Mouse (Mus musculus): ENCODE measurements around the gene Polr2a.

Polr2a gene

DNA sequence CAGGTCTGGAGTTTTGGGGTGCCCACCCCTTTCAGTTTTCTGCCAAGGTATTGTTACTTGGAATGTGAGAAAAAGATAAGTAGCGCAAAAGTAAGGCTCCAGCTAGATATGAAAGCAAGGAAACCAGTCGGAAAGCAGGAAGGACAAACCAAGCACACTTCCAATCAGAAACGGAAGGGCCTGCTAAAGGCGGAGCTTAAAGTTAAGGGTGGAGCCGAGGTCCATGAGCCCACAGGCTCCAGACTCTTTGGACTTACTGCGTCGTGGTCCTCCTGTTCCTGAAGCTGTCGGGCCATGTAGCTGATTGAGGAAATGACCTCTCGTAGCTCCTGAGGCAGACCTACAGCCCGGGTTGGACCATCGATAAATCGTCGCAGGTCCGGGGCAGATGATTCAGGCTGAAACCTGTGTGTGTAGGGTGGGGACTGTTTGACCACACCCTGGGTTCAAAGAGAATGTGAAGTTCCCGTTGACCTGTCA is 26.4 kb upstream of the Polr2a start:
- DNase-seq (ENCODE audit: low read depth, low spot score) = peak; percentile 97

DNA sequence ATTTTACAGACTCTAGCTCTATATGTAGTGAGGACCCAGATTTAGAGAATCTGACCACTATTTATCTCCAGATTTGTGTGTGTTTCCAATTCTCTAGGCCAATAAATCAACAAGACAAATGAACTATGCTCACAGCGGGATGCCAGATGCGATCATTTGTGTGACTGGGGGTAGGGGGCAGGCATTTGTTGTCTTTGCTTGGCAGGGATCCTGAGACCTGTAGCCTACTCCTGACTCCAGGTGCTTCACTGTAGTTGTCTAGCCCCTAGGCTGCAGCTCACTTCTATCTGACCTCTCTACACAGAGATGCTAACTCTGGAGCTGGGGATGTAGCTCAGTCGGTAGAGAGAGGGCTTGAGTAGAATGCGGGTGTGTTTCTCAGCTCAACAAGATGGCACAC is 23.4 kb upstream of the Polr2a start:
- peak; percentile 81 for DNase-seq (ENCODE audit: low read depth, low spot score)

DNA sequence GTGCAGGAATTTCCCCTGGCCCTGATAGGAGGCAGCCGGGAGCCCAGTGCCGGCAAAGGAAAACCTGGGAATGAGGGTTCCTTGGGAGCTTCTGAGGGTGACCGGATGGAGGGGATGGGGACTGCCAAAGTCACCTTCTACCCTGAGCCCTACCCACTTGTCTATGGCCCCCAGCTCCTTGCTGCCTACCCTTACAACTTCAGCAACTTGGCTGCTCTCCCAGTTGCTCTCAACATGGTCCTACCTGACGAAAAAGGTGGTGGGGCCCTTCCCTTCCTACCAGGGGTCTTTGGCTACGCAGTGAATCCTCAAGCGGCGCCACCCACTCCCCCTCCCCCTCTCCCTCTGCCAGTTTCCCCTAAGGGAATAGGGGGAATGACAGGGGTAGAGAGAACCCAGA is 20.5 kb upstream of the Polr2a start:
- DNase-seq (ENCODE audit: low read depth, low spot score) = no peak

DNA sequence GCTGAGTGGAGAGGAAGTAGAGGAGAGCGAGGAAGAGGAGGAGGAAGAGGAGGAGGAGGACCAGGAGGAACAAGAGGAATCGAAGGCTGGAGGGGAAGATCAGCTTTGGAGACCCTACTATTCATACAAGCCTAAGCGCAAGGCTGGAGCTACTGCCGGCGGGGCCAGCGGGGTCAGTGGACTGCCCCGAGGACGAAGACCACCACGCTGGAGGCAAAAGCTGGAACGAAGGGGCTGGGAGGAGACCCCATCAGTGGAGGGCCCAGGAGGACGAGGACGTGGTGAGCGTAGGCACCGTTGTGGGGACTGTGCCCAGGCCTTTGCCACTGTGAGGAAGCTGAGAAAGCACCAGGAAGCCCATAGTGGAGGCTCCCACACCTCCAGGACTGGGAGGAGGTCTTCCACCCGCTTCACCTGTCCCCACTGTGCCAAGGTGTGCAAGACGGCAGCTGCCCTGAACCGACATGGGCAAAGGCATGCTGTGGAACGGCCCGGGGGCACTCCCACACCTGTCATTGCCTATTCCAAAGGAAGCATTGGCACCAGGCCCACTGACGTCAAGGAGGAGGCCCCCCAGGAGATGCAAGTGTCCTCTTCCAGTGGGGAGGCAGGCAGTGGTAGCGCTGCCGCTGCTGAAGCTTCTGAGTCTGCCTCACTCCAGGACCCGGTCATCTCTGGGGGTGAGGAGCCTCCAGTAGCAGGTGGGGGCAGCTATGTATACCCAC is 20.0 kb upstream of the Polr2a start:
- DNase-seq (ENCODE audit: low read depth, low spot score) = no peak

DNA sequence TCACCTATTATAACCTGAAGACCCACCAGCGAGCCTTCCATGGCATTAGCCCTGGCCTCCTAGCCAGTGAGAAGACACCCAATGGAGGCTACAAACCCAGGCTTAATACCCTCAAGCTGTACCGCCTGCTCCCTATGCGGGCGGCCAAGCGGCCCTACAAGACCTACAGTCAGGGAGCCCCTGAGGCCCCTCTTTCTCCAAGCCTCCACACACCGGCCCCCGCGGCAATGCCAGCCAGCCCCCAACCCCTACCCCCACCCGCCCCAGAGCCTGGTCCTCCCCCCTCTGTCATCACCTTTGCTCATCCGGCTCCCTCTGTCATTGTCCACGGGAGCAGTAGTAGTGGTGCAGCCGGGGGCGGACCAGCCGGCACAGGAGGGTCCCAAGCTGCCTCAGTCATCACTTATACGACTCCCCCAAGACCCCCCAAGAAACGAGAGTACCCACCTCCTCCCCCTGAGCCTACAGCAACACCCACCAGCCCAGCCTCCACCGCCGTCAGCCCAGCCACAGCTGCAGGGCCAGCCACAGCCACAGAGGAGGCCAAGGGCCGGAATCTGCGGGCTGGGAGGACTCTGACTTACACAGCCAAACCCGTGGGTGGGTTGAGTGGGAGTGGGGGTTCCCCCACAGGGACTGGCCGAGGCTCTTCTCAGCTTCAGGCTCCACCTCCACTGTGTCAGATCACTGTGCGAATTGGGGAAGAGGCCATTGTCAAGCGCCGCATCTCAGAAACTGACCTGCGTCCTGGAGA is 19.2 kb upstream of the Polr2a start:
- no peak for DNase-seq (ENCODE audit: low read depth, low spot score)

DNA sequence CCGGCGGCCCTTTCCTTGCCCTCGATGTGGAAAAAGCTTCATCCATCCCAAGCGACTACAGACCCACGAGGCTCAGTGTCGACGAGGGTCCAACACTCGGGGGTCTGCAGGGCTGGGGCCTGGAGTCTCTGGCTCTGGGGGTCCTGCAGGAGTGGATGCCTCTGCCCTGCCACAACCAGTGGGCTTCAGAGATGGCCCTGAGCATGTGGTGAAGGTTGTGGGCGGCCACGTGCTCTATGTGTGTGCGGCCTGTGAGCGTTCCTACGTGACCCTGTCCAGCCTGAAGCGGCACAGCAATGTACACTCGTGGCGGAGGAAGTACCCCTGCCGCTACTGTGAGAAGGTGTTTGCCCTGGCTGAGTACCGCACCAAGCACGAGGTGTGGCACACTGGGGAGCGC is 18.1 kb upstream of the Polr2a start:
- no peak for DNase-seq (ENCODE audit: low read depth, low spot score)

GRCm38 (mm10) chr11:69775716-69776115 is 17.3 kb upstream of the Polr2a start:
- DNase-seq (ENCODE audit: low read depth, low spot score) = no peak

DNA sequence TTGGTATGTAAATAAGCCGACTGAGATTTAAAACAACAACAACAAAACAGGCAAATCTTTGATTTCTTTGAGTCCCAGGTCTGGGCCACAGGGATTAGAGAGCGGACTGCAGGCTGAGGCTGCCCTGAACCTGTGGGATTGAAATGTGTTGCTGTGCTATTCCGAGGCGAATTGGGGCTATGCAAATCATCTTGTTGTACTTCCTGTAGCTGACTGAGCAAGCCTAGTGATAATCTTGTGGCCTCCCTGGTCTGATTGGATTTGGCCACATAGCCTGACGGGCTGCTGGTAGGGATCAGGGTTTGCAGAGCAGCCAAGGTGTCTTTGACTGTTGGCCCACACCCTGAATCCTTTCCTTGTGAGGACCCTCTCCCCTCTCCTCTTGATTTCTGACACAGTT is 16.5 kb upstream of the Polr2a start:
- DNase-seq (ENCODE audit: low read depth, low spot score) = no peak

DNA sequence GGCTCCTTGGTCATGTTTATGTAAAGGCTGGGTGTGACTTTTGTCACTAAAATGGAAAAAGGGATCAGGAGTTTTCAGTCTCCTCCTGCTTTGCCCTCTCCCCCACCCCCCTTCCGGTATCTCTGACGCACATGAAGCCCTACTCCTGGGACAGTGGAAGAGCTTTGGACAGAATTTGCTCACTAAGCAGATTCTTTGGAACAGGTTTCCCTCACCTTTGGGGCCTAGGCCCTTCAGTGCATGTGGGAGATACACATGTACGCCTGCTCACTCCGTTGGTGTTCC is 9.1 kb upstream of the Polr2a start:
- DNase-seq (ENCODE audit: low read depth, low spot score) = no peak

DNA sequence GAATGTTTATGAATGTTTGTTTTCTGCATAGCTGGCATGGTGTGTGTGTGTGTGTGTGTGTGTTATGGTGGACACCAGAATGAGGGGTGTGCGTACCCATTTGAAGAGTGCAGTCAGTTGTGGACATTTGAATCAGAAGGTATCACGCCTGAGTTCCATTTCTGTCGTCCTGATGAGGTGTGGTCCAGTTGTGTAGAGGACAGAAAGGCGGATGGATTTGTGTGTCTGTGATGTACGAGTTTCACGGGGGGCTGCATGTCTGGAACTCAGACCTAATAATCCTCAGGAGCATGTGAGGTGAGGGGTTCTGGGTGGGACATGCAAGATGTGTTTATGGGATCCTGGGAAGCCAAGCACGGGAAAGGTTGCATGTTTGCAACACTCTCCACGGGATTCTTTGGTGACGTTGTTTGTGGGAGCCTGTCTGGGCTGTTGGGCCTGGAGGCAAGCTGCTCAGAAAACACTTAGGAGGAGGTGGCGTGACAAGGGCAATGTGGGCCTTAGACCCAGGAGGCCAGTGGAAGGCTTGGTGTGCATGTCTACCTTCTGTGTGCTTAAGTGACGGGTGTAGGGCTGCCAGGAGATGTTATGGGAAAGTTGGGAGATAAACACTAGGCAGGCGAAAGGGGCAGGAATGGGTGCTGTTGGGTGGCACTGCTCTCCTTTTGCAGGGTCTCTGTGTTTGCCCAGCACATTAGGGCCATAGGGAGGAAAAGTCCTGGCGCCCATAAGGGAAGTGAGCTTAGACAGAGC is 8.6 kb upstream of the Polr2a start:
- no peak for DNase-seq (ENCODE audit: low read depth, low spot score)

DNA sequence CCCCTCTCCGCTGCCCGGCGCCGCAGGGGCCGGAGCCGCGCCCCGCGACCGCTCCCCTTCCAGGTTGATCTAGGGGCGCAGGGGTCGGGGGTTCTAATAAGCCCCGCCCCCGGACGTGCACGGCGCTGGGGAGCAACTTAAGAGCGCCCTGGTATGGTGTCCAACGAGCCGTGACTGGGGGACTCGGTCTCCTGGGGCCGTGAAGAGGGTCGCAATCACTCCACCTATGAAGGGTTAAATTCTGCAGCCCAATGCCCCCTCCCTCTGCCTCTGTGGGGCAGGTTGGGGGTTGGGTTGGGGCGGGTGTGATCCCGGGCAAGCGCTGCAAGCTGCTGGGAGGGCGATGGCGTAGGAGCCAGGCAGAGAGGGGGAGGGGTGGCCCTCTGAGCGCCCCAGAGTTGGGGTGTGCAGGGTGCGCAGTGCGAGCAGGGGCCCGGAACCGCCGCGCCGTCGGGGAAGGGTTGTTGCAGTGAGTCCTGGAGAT is 7.7 kb upstream of the Polr2a start:
- DNase-seq (ENCODE audit: low read depth, low spot score) = peak; percentile 65

GRCm38 (mm10) chr11:69765221-69766125 is 7.0 kb upstream of the Polr2a start, which contains the start of gene Zbtb4:
TSS of gene Zbtb4 (plus strand) at chr11:69765912.
- DNase-seq (ENCODE audit: low read depth, low spot score) = peak; percentile 46

GRCm38 (mm10) chr11:69763551-69763950 is 5.1 kb upstream of the Polr2a start:
- peak; percentile 74 for DNase-seq (ENCODE audit: low read depth, low spot score)

GRCm38 (mm10) chr11:69761868-69762267 is 3.4 kb upstream of the Polr2a start, which contains the start of gene Slc35g3:
TSS of gene Slc35g3 (minus strand) at chr11:69761968.
- no peak for DNase-seq (ENCODE audit: low read depth, low spot score)

GRCm38 (mm10) chr11:69760901-69761200 is 2.4 kb upstream of the Polr2a start:
- DNase-seq (ENCODE audit: low read depth, low spot score) = no peak

DNA sequence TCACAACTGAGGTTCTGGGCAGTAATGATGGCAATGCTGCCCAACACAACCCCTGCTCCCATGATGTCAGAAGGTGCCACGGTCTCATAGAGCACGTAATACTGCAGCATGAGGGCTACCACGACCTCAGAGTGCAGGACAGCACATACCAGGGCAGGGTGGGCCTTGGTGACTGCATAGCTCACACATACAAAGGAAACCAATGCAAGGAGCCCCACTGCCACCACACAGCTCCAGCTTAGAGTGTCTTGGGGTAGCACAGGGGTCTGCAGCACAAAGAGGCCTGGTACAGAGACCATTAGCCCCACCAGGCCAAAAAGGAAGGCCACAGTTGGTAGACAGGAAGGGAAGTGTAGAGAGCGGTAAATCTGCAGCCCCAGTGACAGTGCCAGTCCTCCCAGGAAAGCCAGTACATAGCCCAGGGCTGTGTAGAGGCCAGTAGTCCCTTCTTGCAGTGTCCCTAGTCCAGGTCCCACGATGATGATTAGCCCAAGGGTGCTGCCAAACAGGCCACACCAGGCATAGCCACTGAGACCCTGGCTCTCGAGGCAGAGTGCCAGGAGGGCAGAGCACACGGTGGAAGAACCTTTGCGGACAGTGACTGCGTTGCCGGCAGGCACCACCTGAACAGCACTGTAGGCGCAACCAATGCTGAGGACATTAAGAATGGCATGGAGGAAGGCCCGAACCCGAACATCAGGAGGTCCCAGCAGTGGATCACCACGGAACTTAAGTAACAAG is 1.9 kb upstream of the Polr2a start:
- no peak for DNase-seq (ENCODE audit: low read depth, low spot score)

GRCm38 (mm10) chr11:69758971-69759721 is 709 bp upstream of the Polr2a start:
- DNase-seq (ENCODE audit: low read depth, low spot score) = peak; percentile 97

DNA sequence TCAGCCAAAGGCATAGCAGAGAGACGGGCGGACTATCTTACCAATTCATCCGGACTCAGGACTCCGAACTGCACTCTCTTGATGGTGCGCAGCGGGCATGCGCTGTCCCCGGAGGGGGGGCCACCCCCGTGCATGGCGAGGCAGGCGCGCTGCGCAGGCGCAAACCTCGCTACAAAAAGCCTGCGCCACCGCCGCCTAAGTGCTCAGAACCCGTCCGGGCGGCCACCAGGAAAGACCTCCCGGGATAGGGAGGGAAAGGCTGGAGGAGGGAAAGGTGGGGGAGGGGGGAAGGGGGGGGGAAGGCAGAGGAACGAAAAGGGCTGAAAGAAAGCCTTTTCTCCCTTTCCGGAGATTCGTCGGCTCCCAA is 364 bp downstream of the Polr2a start:
- DNase-seq (ENCODE audit: low read depth, low spot score) = peak; percentile 97

DNA sequence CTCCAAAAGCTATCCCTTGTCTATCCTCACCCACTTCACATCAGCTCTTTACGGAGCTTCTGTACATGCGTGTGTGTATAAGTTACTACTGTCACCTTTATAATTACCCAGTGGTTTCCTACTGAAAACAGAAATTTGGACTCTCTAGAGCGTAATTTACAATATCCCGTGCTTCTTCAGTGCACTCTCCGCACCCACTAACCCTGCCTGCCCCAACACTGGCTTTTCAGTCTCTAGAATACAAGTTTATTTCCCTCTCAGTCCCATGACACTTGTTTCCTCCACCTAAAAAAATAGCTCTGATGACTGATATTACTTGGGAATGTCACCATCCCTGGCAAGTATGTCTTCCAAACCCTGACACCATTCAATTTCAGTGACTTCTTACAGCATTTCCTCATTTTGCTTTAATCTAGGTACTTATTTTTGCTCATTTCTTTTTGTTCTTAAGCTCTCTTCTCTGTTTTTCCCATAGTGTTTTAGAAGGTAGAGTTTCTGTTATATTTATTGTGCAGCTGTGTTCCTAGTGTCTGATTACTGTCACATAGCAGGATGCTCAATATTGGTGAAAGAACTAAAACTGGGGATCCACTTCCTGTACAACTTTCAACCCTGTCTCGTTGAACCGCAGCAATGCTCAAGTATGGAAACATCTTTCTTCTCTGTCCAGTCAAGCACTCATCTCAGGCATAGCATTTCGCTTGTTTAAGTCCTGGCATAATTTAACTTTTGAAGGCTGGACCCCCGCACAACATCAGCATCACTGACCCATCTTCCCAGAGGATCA is 941 bp downstream of the Polr2a start:
- no peak for DNase-seq (ENCODE audit: low read depth, low spot score)

All from ZHBTc4 (cell line).